Mouse (Mus musculus): ENCODE results near the gene A930002H24Rik.

A930002H24Rik gene

GRCm38 (mm10) chr17:63863647-63864149 is at the start of gene A930002H24Rik:
TSS of gene A930002H24Rik (minus strand) at chr17:63863791.
- Histone ChIP-seq H3K4me3 (replicated peaks; ENCODE audit: low read length) (peak within 1 kb of the TSS; percentile 98), H3K4me1 (replicated peaks; ENCODE audit: low read depth, low read length) (peaks cover 16% of the 10 kb centered on the region), H3K27me3 (ENCODE audit: insufficient read depth, low read length) (peaks cover 23% of the 10 kb centered on the region), H3K9me3 (ENCODE audit: low read length) (no peaks in the 10 kb centered on the region), H3K36me3 (ENCODE audit: insufficient read depth, low read length) (no peaks in the 10 kb centered on the region)
- no peak for TF ChIP-seq NANOG (IDR thresholded peaks at IDR 0.05; ENCODE audit: borderline replicate concordance, low read length)
- no peak for TF ChIP-seq POU5F1 (IDR thresholded peaks at IDR 0.05; ENCODE audit: borderline replicate concordance, low read length)
- TF ChIP-seq CTCF (conservative IDR thresholded peaks at IDR 0.05; ENCODE audit: low read length): no peak

- Histone ChIP-seq H3K9me3 (ENCODE audit: low read length) (no peaks in the 10 kb centered on the region), H3K4me1 (replicated peaks; ENCODE audit: low read depth, low read length) (no peaks in the 10 kb centered on the region), H3K27me3 (ENCODE audit: insufficient read depth, low read length) (no peaks in the 10 kb centered on the region), H3K4me3 (replicated peaks; ENCODE audit: low read length) (no peak overlapping the region), H3K36me3 (ENCODE audit: insufficient read depth, low read length) (no peaks in the 10 kb centered on the region)
- TF ChIP-seq POU5F1 (IDR thresholded peaks at IDR 0.05; ENCODE audit: borderline replicate concordance, low read length) (no peak), CTCF (conservative IDR thresholded peaks at IDR 0.05; ENCODE audit: low read length) (no peak), NANOG (IDR thresholded peaks at IDR 0.05; ENCODE audit: borderline replicate concordance, low read length) (no peak)
These were observed 45.7 kb upstream of the A930002H24Rik start for GRCm38 (mm10) chr17:63909297-63909696.

GRCm38 (mm10) chr17:63897050-63897449 is 33.5 kb upstream of the A930002H24Rik start:
- no peaks in the 10 kb centered on the region for H3K27me3 ChIP-seq (ENCODE audit: insufficient read depth, low read length)
- no peak overlapping the region for H3K4me3 ChIP-seq (replicated peaks; ENCODE audit: low read length)
- H3K9me3 ChIP-seq (ENCODE audit: low read length): no peaks in the 10 kb centered on the region
- peaks cover 9% of the 10 kb centered on the region for H3K4me1 ChIP-seq (replicated peaks; ENCODE audit: low read depth, low read length)
- TF ChIP-seq CTCF (conservative IDR thresholded peaks at IDR 0.05; ENCODE audit: low read length) (no peak), NANOG (IDR thresholded peaks at IDR 0.05; ENCODE audit: borderline replicate concordance, low read length) (no peak), POU5F1 (IDR thresholded peaks at IDR 0.05; ENCODE audit: borderline replicate concordance, low read length) (no peak)
- peaks cover 13% of the 10 kb centered on the region for H3K36me3 ChIP-seq (ENCODE audit: insufficient read depth, low read length)

GRCm38 (mm10) chr17:63895829-63896228 is 32.2 kb upstream of the A930002H24Rik start:
- H3K9me3 ChIP-seq (ENCODE audit: low read length): no peaks in the 10 kb centered on the region
- TF ChIP-seq CTCF (conservative IDR thresholded peaks at IDR 0.05; ENCODE audit: low read length) (no peak), POU5F1 (IDR thresholded peaks at IDR 0.05; ENCODE audit: borderline replicate concordance, low read length) (no peak), NANOG (IDR thresholded peaks at IDR 0.05; ENCODE audit: borderline replicate concordance, low read length) (no peak)
- peaks cover 13% of the 10 kb centered on the region for H3K36me3 ChIP-seq (ENCODE audit: insufficient read depth, low read length)

DNA sequence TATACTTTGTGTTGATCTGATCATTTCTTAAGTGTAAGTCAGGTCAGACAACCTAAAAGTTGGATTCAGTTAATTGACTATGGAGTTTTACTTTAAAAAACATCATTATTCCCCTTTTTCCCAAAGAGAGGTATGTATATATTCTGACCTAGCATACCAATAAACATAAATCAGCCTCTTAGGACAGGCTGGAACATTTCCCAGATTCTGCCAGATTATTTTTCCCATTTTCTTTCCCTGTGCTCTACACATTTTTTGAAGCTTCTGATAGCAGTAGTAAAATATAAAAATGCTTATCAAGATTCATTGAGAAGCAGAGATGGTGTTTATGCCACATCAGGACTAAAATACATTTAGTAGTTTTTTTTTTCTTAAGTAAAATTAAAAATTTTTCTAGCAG is 27.0 kb upstream of the A930002H24Rik start:
- Histone ChIP-seq H3K4me3 (replicated peaks; ENCODE audit: low read length) (no peak overlapping the region), H3K27me3 (ENCODE audit: insufficient read depth, low read length) (no peaks in the 10 kb centered on the region), H3K36me3 (ENCODE audit: insufficient read depth, low read length) (no peaks in the 10 kb centered on the region), H3K4me1 (replicated peaks; ENCODE audit: low read depth, low read length) (peaks cover 16% of the 10 kb centered on the region), H3K9me3 (ENCODE audit: low read length) (no peaks in the 10 kb centered on the region)
- no peak for TF ChIP-seq CTCF (conservative IDR thresholded peaks at IDR 0.05; ENCODE audit: low read length)
- TF ChIP-seq NANOG (IDR thresholded peaks at IDR 0.05; ENCODE audit: borderline replicate concordance, low read length): no peak
- no peak for TF ChIP-seq POU5F1 (IDR thresholded peaks at IDR 0.05; ENCODE audit: borderline replicate concordance, low read length)

More at GRCm38 (mm10) chr17:63895829-63896228, 32.2 kb upstream of the A930002H24Rik start:
- Histone ChIP-seq H3K4me3 (replicated peaks; ENCODE audit: low read length) (no peak overlapping the region), H3K4me1 (replicated peaks; ENCODE audit: low read depth, low read length) (peaks cover 9% of the 10 kb centered on the region), H3K27me3 (ENCODE audit: insufficient read depth, low read length) (no peaks in the 10 kb centered on the region)

- Histone ChIP-seq H3K36me3 (ENCODE audit: insufficient read depth, low read length) (no peaks in the 10 kb centered on the region), H3K4me1 (replicated peaks; ENCODE audit: low read depth, low read length) (peaks cover 7% of the 10 kb centered on the region), H3K9me3 (ENCODE audit: low read length) (no peaks in the 10 kb centered on the region), H3K4me3 (replicated peaks; ENCODE audit: low read length) (no peak overlapping the region), H3K27me3 (ENCODE audit: insufficient read depth, low read length) (no peaks in the 10 kb centered on the region)
- TF ChIP-seq CTCF (conservative IDR thresholded peaks at IDR 0.05; ENCODE audit: low read length): no peak
These were observed 23.4 kb upstream of the A930002H24Rik start for GRCm38 (mm10) chr17:63886988-63887387.

- no peaks in the 10 kb centered on the region for H3K36me3 ChIP-seq (ENCODE audit: insufficient read depth, low read length)
- H3K4me1 ChIP-seq (replicated peaks; ENCODE audit: low read depth, low read length): no peaks in the 10 kb centered on the region
- H3K27me3 ChIP-seq (ENCODE audit: insufficient read depth, low read length): no peaks in the 10 kb centered on the region
- H3K4me3 ChIP-seq (replicated peaks; ENCODE audit: low read length): no peak overlapping the region
- TF ChIP-seq POU5F1 (IDR thresholded peaks at IDR 0.05; ENCODE audit: borderline replicate concordance, low read length) (no peak), CTCF (conservative IDR thresholded peaks at IDR 0.05; ENCODE audit: low read length) (no peak), NANOG (IDR thresholded peaks at IDR 0.05; ENCODE audit: borderline replicate concordance, low read length) (no peak)
- H3K9me3 ChIP-seq (ENCODE audit: low read length): no peaks in the 10 kb centered on the region
These were observed 16.4 kb upstream of the A930002H24Rik start for GRCm38 (mm10) chr17:63880009-63880408.

- TF ChIP-seq NANOG (IDR thresholded peaks at IDR 0.05; ENCODE audit: borderline replicate concordance, low read length): no peak
- no peak for TF ChIP-seq POU5F1 (IDR thresholded peaks at IDR 0.05; ENCODE audit: borderline replicate concordance, low read length)
- TF ChIP-seq CTCF (conservative IDR thresholded peaks at IDR 0.05; ENCODE audit: low read length): no peak
- H3K9me3 ChIP-seq (ENCODE audit: low read length): no peaks in the 10 kb centered on the region
- no peaks in the 10 kb centered on the region for H3K4me1 ChIP-seq (replicated peaks; ENCODE audit: low read depth, low read length)
- H3K27me3 ChIP-seq (ENCODE audit: insufficient read depth, low read length): no peaks in the 10 kb centered on the region
- no peaks in the 10 kb centered on the region for H3K36me3 ChIP-seq (ENCODE audit: insufficient read depth, low read length)
- no peak overlapping the region for H3K4me3 ChIP-seq (replicated peaks; ENCODE audit: low read length)
These were observed 15.3 kb upstream of the A930002H24Rik start for GRCm38 (mm10) chr17:63878889-63879288.

GRCm38 (mm10) chr17:63871773-63872172 is 8.2 kb upstream of the A930002H24Rik start:
- peaks cover 4% of the 10 kb centered on the region; the same call in 1 of the 2 replicates for H3K9me3 ChIP-seq (ENCODE audit: low read length)
- TF ChIP-seq POU5F1 (IDR thresholded peaks at IDR 0.05; ENCODE audit: borderline replicate concordance, low read length): no peak
- no peak overlapping the region for H3K4me3 ChIP-seq (replicated peaks; ENCODE audit: low read length)
- H3K4me1 ChIP-seq (replicated peaks; ENCODE audit: low read depth, low read length): 0 out of 2 replicates have a peak, but pooled peaks cover 2% of the 10 kb centered on the region
- no peaks in the 10 kb centered on the region for H3K27me3 ChIP-seq (ENCODE audit: insufficient read depth, low read length)
- no peaks in the 10 kb centered on the region for H3K36me3 ChIP-seq (ENCODE audit: insufficient read depth, low read length)
